Mouse (Mus musculus): Measurements from ENCODE around the gene Taar3. TPM values are rescaled to one million over a fixed set of nuclear protein-coding genes. Genes with fewer than 3 reads are reported as not detected.

Gene Taar3
- total RNA-seq, 2 experiments from 2014 or later = not detected

DNA sequence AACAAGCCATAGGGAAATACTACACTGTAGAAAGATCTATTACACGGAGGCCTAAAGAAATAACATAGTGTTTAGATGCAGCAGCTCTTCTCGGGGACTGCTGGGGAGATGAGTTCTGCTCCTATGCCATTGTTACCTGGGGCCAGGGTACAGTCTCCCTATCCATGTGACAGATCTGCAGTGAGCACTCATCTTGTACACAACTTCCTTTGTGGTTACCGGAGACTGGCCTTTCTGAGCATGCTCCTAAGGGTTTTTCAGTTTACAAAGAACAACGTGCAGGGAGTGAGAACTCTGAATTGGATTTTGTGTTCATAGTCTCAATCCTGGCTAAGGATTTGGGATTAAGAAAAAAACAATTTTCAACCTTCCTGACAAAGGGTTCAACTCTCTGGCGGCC is 37.1 kb downstream of the Taar3 start:
- intact Hi-C loops (cut with DNase I; ENCODE audit: low total_unique reads) = no loop called here
- no peak for DNase-seq

DNA sequence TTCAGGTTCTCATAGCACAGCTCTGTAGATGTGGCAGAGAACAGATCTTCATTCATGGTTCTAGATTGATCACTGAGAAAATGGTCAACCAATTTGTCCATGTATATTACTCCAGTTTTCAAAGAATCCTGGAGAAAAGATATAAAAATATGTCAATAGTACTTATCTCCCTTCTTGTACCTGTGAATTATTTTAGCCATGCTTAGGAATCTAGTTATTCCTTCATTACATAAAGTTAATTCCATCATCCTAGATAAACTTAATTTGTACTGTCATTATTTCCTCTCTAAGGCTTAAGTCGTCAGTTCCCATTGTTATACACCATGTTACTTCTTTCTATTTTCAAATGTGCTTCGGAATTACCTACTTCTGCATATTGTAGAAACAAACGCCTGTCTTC is 44.0 kb downstream of the Taar3 start, which contains the start of gene Taar7a:
Taar7a (minus strand) TSS at position 101 of the 400 bp plus-strand sequence.
- intact Hi-C loops (cut with DNase I; ENCODE audit: low total_unique reads) = no loop called here
- no peak for DNase-seq

DNA sequence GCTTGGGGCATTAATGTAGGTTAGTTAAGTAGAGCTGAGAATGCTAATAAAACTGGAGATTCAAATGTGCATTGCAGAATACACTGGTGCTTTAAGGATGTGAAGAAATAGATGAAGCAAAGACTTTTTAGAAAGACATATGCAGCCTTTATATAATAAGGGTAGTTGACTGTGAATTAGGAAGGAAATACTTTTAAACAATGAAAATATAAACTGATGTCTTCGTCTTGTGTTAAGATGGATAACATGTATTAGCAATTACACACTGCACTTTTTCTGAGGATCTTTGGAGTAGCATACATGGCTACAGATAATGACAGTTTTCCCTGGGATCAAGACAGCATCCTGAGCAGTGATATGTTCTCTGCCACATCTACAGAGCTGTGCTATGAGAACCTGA is 50.3 kb downstream of the Taar3 start, which contains the start of gene Taar7b:
Taar7b (plus strand) TSS at position 301 of the 400 bp plus-strand sequence.
- intact Hi-C loops (cut with DNase I; ENCODE audit: low total_unique reads) = no loop called here

More for the DNA sequence above, 50.3 kb downstream of the Taar3 start, which contains the start of gene Taar7b:
- DNase-seq = no peak

Other genes starting within 250 kb of the Taar3 start
- gene Rps12, start 162.3 kb upstream of the Taar3 start, total RNA-seq (2021) = 100 to 1,000 TPM; 252 to 272 TPM
- 10 to 100 TPM; 12.2 to 13.0 TPM for gene Slc18b1, start 152.6 kb upstream of the Taar3 start, total RNA-seq (2021)
- not detected for gene Vnn3, start 98.1 kb upstream of the Taar3 start, total RNA-seq (2021)
- under 1 TPM; 0.10 to 0.40 TPM for gene Vnn1, start 54.9 kb upstream of the Taar3 start, total RNA-seq (2021)
- gene Taar1, start 29.2 kb upstream of the Taar3 start, total RNA-seq (2021) = not detected
- not detected for gene Taar2, start 11.0 kb upstream of the Taar3 start, total RNA-seq (2021)
- not detected for gene Taar4, start 10.9 kb downstream of the Taar3 start, total RNA-seq (2021)
- gene Taar5, start 21.1 kb downstream of the Taar3 start, total RNA-seq (2021) = not detected
- gene Taar6, start 36.1 kb downstream of the Taar3 start, total RNA-seq (2021) = not detected
- not detected for gene Taar7a, start 43.9 kb downstream of the Taar3 start, total RNA-seq (2021)
- gene Taar7b, start 50.4 kb downstream of the Taar3 start, total RNA-seq (2021) = not detected
- not detected for gene Taar7d, start 77.7 kb downstream of the Taar3 start, total RNA-seq (2021)
- gene Taar7e, start 88.1 kb downstream of the Taar3 start, total RNA-seq (2021) = not detected
- not detected for gene Taar7f, start 100.0 kb downstream of the Taar3 start, total RNA-seq (2021)
- gene Taar8a, start 126.9 kb downstream of the Taar3 start, total RNA-seq (2021) = not detected
- gene Taar8b, start 142.7 kb downstream of the Taar3 start, total RNA-seq (2021) = not detected
- not detected for gene Taar8c, start 152.4 kb downstream of the Taar3 start, total RNA-seq (2021)
- not detected for gene Taar9, start 160.0 kb downstream of the Taar3 start, total RNA-seq (2021)
- 10 to 100 TPM; 23.6 to 35.9 TPM for gene Stx7, start 199.7 kb downstream of the Taar3 start, total RNA-seq (2021)

Data from gastrocnemius, postnatal 14 days (tissue).